Mouse (Mus musculus) frontal cortex, adult 2 months (tissue): ENCODE measurements around the gene Plin5. TPM values are rescaled to one million over a fixed set of nuclear protein-coding genes. Genes with fewer than 3 reads are reported as not detected.
A peak's percentile ranks its signal among the peaks of the same experiment; 100 is the strongest.
"Not testable (repeated sequence)": the region's sequence is repeated elsewhere in the genome, so short reads cannot be mapped to it uniquely, and the experiment has no call there.

Experiments used
- DNase-seq, 2 experiments: peaks; one replicate each; pipeline ENCODE4 v3.0.0; 2022; ENCODE audit warnings: low spot score in 1 of 2; ENCODE audit errors: extremely low spot score in 1 of 2
- polyA plus RNA-seq: library from polyadenylated mRNA; depleted of rRNA; stranded (reverse); fragments of >200 nt; gene quantifications from 2 replicates; pipeline ENCODE4 v1.2.3, GENCODE M21; 2012; rRNA removed

Plin5 gene
- polyA plus RNA-seq, 1 experiment = 0.38 TPM

- peak; percentile 95 to 99 for DNase-seq
These were observed 42.6 kb downstream of the Plin5 start, which contains the start of gene Ubxn6 for GRCm38 (mm10) chr17:56074827-56075208. Gene Ubxn6, minus strand, starts transcription at chr17:56075028.

GRCm38 (mm10) chr17:56074097-56074826, 43.1 kb downstream of the Plin5 start:
- peak; percentile 49 to 71 for DNase-seq

- DNase-seq = no peak
These were observed 45.2 kb downstream of the Plin5 start for GRCm38 (mm10) chr17:56072243-56072642.

DNA sequence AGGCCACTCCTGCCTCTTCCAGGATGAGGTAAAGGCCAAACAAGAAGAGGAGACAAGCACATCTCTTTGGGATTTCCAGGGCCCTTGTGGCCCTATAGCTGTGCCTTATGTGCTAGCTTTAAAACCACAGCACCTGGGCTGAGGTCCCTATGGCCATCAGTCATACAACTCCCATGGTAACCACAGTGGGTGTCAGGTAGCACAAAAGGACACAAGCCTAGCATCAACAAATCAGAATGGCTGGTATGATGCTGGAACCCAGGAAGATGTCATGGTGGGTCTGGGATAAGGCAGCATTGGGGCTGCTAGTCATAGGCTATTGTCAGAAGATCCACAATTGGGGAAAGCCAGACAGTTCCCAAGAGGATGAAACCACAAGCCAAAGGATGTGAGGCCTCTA, 46.3 kb downstream of the Plin5 start:
- no peak for DNase-seq

DNA sequence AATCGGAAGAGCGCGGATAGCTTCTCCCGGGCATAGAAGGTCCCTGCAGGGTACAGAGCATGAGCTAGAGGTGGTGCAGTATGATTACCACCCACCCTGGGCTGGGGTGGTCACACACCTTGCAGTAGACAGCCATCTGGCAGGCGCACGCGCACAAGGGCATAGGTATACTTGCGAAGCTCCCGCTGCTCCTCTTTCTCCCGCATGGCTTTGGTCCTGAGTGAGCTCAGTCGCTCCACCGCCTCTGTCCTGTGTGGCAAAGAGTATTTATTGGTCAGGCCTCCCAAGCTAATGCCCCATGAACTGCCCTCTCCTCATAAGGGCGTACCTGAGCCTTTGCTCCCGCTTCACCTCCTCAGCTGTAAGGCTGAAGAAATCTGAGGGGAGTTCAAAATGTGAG, 48.3 kb downstream of the Plin5 start:
- DNase-seq = no peak

GRCm38 (mm10) chr17:56066451-56066850, 50.9 kb downstream of the Plin5 start:
- DNase-seq = no peak

DNA sequence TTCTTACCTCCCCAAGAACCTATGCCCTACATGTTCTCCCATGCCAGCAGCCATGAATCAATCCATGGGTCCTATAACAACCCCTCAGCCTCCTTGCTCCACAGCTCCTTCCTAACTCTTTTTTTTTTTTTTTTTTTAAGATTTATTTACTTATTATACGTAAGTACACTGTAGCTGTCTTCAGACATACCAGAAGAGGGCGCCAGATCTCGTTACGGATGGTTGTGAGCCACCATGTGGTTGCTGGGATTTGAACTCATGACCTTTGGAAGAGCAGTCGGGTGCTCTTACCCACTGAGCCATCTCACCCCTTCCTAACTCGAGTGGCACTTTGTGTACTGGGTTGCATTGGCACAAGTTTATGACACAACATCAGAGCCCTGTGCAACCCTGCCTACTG, 51.7 kb downstream of the Plin5 start:
- not testable (repeated sequence) for DNase-seq

DNA sequence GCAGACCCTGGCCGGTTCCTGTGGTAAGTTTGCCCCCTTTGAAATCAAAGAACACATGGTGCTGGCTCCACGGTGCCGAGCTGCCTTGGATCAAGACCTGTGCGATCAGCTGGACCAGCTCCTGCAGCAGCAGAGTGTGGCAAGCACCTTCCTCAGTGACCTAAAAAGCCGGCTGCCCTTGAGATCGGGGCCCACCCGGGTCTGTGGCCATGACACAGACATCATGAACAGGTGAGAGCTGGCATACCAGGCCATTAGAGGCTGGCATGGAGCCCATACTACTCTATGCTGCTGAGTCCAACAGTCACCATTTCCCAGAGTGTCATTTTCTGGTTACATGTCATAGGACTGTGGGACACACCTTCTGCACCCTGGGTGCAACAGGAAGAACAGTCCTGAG, 55.3 kb downstream of the Plin5 start:
- no peak for DNase-seq

Other genes with a start within 250 kb of the Plin5 start
- 2.9 and 3.5 TPM in 2 replicates for gene Zfp119a, start 238.7 kb downstream of the Plin5 start, polyA plus RNA-seq
- gene Zfp959, start 225.5 kb downstream of the Plin5 start, polyA plus RNA-seq = 5.7 and 7.0 TPM in 2 replicates
- gene Zfp119b, start 168.1 kb downstream of the Plin5 start, polyA plus RNA-seq = 2.0 and 2.4 TPM in 2 replicates
- 1.9 and 2.0 TPM in 2 replicates for gene Ebi3, start 165.0 kb downstream of the Plin5 start, polyA plus RNA-seq
- 10.6 and 12.3 TPM in 2 replicates for gene Yju2, start 158.5 kb downstream of the Plin5 start, polyA plus RNA-seq
- gene Shd, start 147.1 kb downstream of the Plin5 start, polyA plus RNA-seq = 57.6 and 61.6 TPM in 2 replicates
- gene Fsd1, start 131.1 kb downstream of the Plin5 start, polyA plus RNA-seq = 57.8 and 68.7 TPM in 2 replicates
- 4.7 and 5.3 TPM in 2 replicates for gene Stap2, start 112.0 kb downstream of the Plin5 start, polyA plus RNA-seq
- gene Mpnd, start 111.9 kb downstream of the Plin5 start, polyA plus RNA-seq = 126 and 132 TPM in 2 replicates
- 46.0 and 50.7 TPM in 2 replicates for gene Sh3gl1, start 81.0 kb downstream of the Plin5 start, polyA plus RNA-seq
- 2.7 and 2.8 TPM in 2 replicates for gene Chaf1a, start 77.2 kb downstream of the Plin5 start, polyA plus RNA-seq
- 106 and 113 TPM in 2 replicates for gene Ubxn6, start 42.6 kb downstream of the Plin5 start, polyA plus RNA-seq
- 129 and 145 TPM in 2 replicates for gene Hdgfl2, start 38.0 kb downstream of the Plin5 start, polyA plus RNA-seq
- 0.36 and 0.56 TPM in 2 replicates for gene Plin4, start 7.8 kb downstream of the Plin5 start, polyA plus RNA-seq
- gene Lrg1, start 4.4 kb upstream of the Plin5 start, polyA plus RNA-seq = 1.9 and 3.4 TPM in 2 replicates
- gene Sema6b, start 22.7 kb upstream of the Plin5 start, polyA plus RNA-seq = 89.0 and 95.5 TPM in 2 replicates
- gene Tnfaip8l1, start 44.9 kb upstream of the Plin5 start, polyA plus RNA-seq = 6.6 TPM in 2 replicates
- gene Mydgf, start 66.3 kb upstream of the Plin5 start, polyA plus RNA-seq = 43.1 and 43.8 TPM in 2 replicates
- gene Dpp9, start 101.3 kb upstream of the Plin5 start, polyA plus RNA-seq = 49.7 and 52.4 TPM in 2 replicates
- gene Fem1a, start 139.2 kb upstream of the Plin5 start, polyA plus RNA-seq = 23.7 and 24.1 TPM in 2 replicates
- gene Ticam1, start 159.2 kb upstream of the Plin5 start, polyA plus RNA-seq = 4.5 and 5.0 TPM in 2 replicates
- gene Plin3, start 175.3 kb upstream of the Plin5 start, polyA plus RNA-seq = 10.8 and 11.2 TPM in 2 replicates
- not detected in 2 replicates for gene Arrdc5, start 182.7 kb upstream of the Plin5 start, polyA plus RNA-seq
- gene Uhrf1, start 185.7 kb upstream of the Plin5 start, polyA plus RNA-seq = 1.8 and 2.1 TPM in 2 replicates
- 43.8 and 49.9 TPM in 2 replicates for gene Kdm4b, start 208.5 kb upstream of the Plin5 start, polyA plus RNA-seq